Mouse (Mus musculus): ENCODE results near the gene Fdxr. TPM values are rescaled to one million over a fixed set of nuclear protein-coding genes. Genes with fewer than 3 reads are reported as not detected.

Gene Fdxr
- polyA plus RNA-seq, 1 experiment from 2014 or later, result 10.0 TPM

Small RNA genes lying within 50 kb of the gene (microRNA-seq; reads per million reads assigned to microRNA genes)
- gene Gm25837 (ENCODE audit: borderline number of aligned reads), result not detected

Other genes starting within 250 kb of the Fdxr start
- gene Cd300ld5, start 239.3 kb downstream of the Fdxr start, polyA plus RNA-seq (2014; fragmentation: Nextera tagmentation; extraction: Ambion mirVana), result not detected in 2 replicates
- gene Cd300ld3, start 228.6 kb downstream of the Fdxr start, polyA plus RNA-seq (2014; fragmentation: Nextera tagmentation; extraction: Ambion mirVana), result not detected in 2 replicates
- not detected in 2 replicates for gene Cd300e, start 214.9 kb downstream of the Fdxr start, polyA plus RNA-seq (2014; fragmentation: Nextera tagmentation; extraction: Ambion mirVana)
- 1.3 and 2.9 TPM in 2 replicates for gene Rab37, start 185.6 kb downstream of the Fdxr start, polyA plus RNA-seq (2014; fragmentation: Nextera tagmentation; extraction: Ambion mirVana)
- 0.19 and 0.20 TPM in 2 replicates for gene Cd300lf, start 143.1 kb downstream of the Fdxr start, polyA plus RNA-seq (2014; fragmentation: Nextera tagmentation; extraction: Ambion mirVana)
- gene Slc9a3r1, start 113.7 kb downstream of the Fdxr start, polyA plus RNA-seq (2014; fragmentation: Nextera tagmentation; extraction: Ambion mirVana), result 26.4 and 31.1 TPM in 2 replicates
- 7.5 and 8.2 TPM in 2 replicates for gene Tmem104, start 89.6 kb downstream of the Fdxr start, polyA plus RNA-seq (2014; fragmentation: Nextera tagmentation; extraction: Ambion mirVana)
- gene Nat9, start 89.2 kb downstream of the Fdxr start, polyA plus RNA-seq (2014; fragmentation: Nextera tagmentation; extraction: Ambion mirVana), result 13.7 and 15.7 TPM in 2 replicates
- 0.13 TPM in 1 of 2 replicates, not detected in the other for gene Grin2c, start 9.8 kb downstream of the Fdxr start, polyA plus RNA-seq (2014; fragmentation: Nextera tagmentation; extraction: Ambion mirVana)
- gene Fads6, start 20.6 kb upstream of the Fdxr start, polyA plus RNA-seq (2014; fragmentation: Nextera tagmentation; extraction: Ambion mirVana), result 0.89 and 1.2 TPM in 2 replicates
- gene Otop2, start 30.1 kb upstream of the Fdxr start, polyA plus RNA-seq (2014; fragmentation: Nextera tagmentation; extraction: Ambion mirVana), result not detected in 2 replicates
- gene Ush1g, start 45.0 kb upstream of the Fdxr start, polyA plus RNA-seq (2014; fragmentation: Nextera tagmentation; extraction: Ambion mirVana), result 0.06 and 0.17 TPM in 2 replicates
- not detected in 2 replicates for gene Otop3, start 57.7 kb upstream of the Fdxr start, polyA plus RNA-seq (2014; fragmentation: Nextera tagmentation; extraction: Ambion mirVana)
- gene Hid1, start 90.7 kb upstream of the Fdxr start, polyA plus RNA-seq (2014; fragmentation: Nextera tagmentation; extraction: Ambion mirVana), result 6.2 and 7.8 TPM in 2 replicates
- 6.2 and 7.8 TPM in 2 replicates for gene Cdr2l, start 104.9 kb upstream of the Fdxr start, polyA plus RNA-seq (2014; fragmentation: Nextera tagmentation; extraction: Ambion mirVana)
- gene Mrpl58, start 126.7 kb upstream of the Fdxr start, polyA plus RNA-seq (2014; fragmentation: Nextera tagmentation; extraction: Ambion mirVana), result 163 and 177 TPM in 2 replicates
- gene Atp5h, start 142.9 kb upstream of the Fdxr start, polyA plus RNA-seq (2014; fragmentation: Nextera tagmentation; extraction: Ambion mirVana), result 1,505 and 1,518 TPM in 2 replicates
- gene Kctd2, start 143.1 kb upstream of the Fdxr start, polyA plus RNA-seq (2014; fragmentation: Nextera tagmentation; extraction: Ambion mirVana), result 12.0 and 12.7 TPM in 2 replicates
- gene Trim80, start 163.5 kb upstream of the Fdxr start, polyA plus RNA-seq (2014; fragmentation: Nextera tagmentation; extraction: Ambion mirVana), result 0.26 TPM in 1 of 2 replicates, not detected in the other
- not detected in 2 replicates for gene Slc16a5, start 185.4 kb upstream of the Fdxr start, polyA plus RNA-seq (2014; fragmentation: Nextera tagmentation; extraction: Ambion mirVana)
- gene Armc7, start 198.6 kb upstream of the Fdxr start, polyA plus RNA-seq (2014; fragmentation: Nextera tagmentation; extraction: Ambion mirVana), result 5.1 and 5.7 TPM in 2 replicates
- gene Nt5c, start 214.8 kb upstream of the Fdxr start, polyA plus RNA-seq (2014; fragmentation: Nextera tagmentation; extraction: Ambion mirVana), result 70.5 and 76.3 TPM in 2 replicates
- 434 and 457 TPM in 2 replicates for gene Jpt1, start 237.3 kb upstream of the Fdxr start, polyA plus RNA-seq (2014; fragmentation: Nextera tagmentation; extraction: Ambion mirVana)

Data from heart, embryonic 11.5 days (tissue).